Mouse (Mus musculus) lung, embryonic 14.5 days (tissue): ENCODE data around the gene Kars. TPM values are rescaled to one million over a fixed set of nuclear protein-coding genes. Genes with fewer than 3 reads are reported as not detected.

Experiments
- ATAC-seq: fragments of 200-750 bp; cut with Nextera tagmentation; 2 replicates; pipeline ENCODE4 v1.8.0; 2017; ENCODE audit warnings: mild to moderate bottlenecking, moderate TSS enrichment, moderate library complexity; ENCODE audit not compliant: insufficient read depth
- DNase-seq: peaks from one replicate; pipeline ENCODE4 v3.0.0-alpha.2; 2015
- H3K27ac ChIP-seq: fragments of 300-500 bp; sonication (generic); 2 replicates; pipeline ENCODE4 v1.5.1; 2014; ENCODE audit warnings: low read depth, mild to moderate bottlenecking, moderate library complexity
- H3K27me3 ChIP-seq: fragments of 300-500 bp; sonication (generic); 2 replicates; pipeline ENCODE4 v1.6.1; 2014; ENCODE audit warnings: low read length, control low read depth; ENCODE audit not compliant: insufficient read depth
- H3K36me3 ChIP-seq: fragments of 300-500 bp; sonication (generic); 2 replicates; pipeline ENCODE4 v1.6.1; 2014; ENCODE audit warnings: control low read depth; ENCODE audit not compliant: insufficient read depth
- H3K4me1 ChIP-seq: fragments of 300-500 bp; sonication (generic); 2 replicates; pipeline ENCODE4 v1.6.1; 2014; ENCODE audit warnings: antibody characterized with exemption, control low read depth; ENCODE audit not compliant: insufficient read depth
- H3K4me2 ChIP-seq: fragments of 300-500 bp; sonication (generic); 2 replicates; pipeline ENCODE4 v1.6.1; 2014; ENCODE audit warnings: mild to moderate bottlenecking
- H3K4me3 ChIP-seq: fragments of 300-500 bp; sonication (generic); 2 replicates; pipeline ENCODE4 v1.5.1; 2014; ENCODE audit warnings: low read depth, low read length
- H3K9ac ChIP-seq: fragments of 300-500 bp; sonication (generic); 2 replicates; pipeline ENCODE4 v1.6.1; 2014
- H3K9me3 ChIP-seq: fragments of 300-500 bp; sonication (generic); 2 replicates; pipeline ENCODE4 v1.6.1; 2016; ENCODE audit warnings: low read depth, low read length, control low read depth
- CTCF ChIP-seq: IDR thresholded peaks from 2 replicates; pipeline ENCODE4 v1.5.1; 2016; ENCODE audit warnings: antibody characterized with exemption, low read depth
- WGBS: fragments of 180-500 bp; shearing (Covaris S2); extraction: QIAGEN DNeasy Blood & Tissue Kit; methylation state at CpG from one replicate; pipeline ENCODE4 v1.1.7; 2014; 5-methylcytosine and 5-hydroxymethylcytosine counted together
- polyA plus RNA-seq: library from polyadenylated mRNA; unstranded; fragments of >200 nt; fragmentation: Nextera tagmentation; extraction: Ambion mirVana; gene quantifications from 2 replicates; pipeline ENCODE4 v1.2.1, GENCODE M21; 2014

The Kars gene
- polyA plus RNA-seq, 1 experiment from 2014 or later = 227 TPM

DNA sequence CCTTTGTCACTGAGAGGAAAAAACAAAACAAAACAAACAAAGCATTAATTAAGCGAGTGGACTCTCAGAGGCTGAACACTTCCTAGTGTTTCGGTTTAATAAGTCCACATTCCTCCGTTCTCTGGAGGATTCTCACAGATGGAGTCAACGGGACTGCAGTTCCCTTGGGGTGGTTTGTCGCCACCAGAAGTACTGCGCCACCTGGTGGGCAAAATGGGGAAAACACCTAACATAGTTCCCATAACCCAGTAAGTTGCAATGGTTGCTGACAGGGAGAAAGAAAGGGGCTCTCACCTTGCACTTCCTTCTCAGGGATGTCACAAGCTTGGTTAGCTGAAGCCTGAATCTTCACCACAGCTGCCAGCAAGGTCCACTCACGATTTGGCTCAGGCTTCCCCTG is 21.2 kb downstream of the Kars start:
- H3K9ac ChIP-seq = no peak overlapping the region
- ATAC-seq = 0 out of 2 replicates have a peak, but pooled peaks have one; percentile 18
- WGBS = 18% methylated on average over 7 of the region's 7 CpGs
- H3K4me2 ChIP-seq = no peak overlapping the region
- H3K27me3 ChIP-seq = no peaks in the 10 kb centered on the region
- H3K4me3 ChIP-seq = no peak overlapping the region
- H3K4me1 ChIP-seq = 0 out of 2 replicates have a peak, but pooled peaks cover 3% of the 10 kb centered on the region
- H3K9me3 ChIP-seq = no peaks in the 10 kb centered on the region
- DNase-seq = peak; percentile 94
- H3K36me3 ChIP-seq = peaks cover 60% of the 10 kb centered on the region
- H3K27ac ChIP-seq = no peak overlapping the region
- peak; percentile 89 for TF ChIP-seq CTCF

- Histone ChIP-seq H3K4me2 (no peak overlapping the region), H3K9ac (no peak overlapping the region), H3K4me3 (no peak overlapping the region), H3K27me3 (no peaks in the 10 kb centered on the region), H3K4me1 (no peaks in the 10 kb centered on the region), H3K9me3 (no peaks in the 10 kb centered on the region), H3K27ac (no peak overlapping the region), H3K36me3 (peaks cover 76% of the 10 kb centered on the region)
- 68% methylated on average over 10 of the region's 10 CpGs for WGBS
- TF ChIP-seq CTCF = no peak
- DNase-seq (no peak), ATAC-seq (no peak)
These were observed 26.6 kb downstream of the Kars start for GRCm38 (mm10) chr8:111984511-111984910.

DNA sequence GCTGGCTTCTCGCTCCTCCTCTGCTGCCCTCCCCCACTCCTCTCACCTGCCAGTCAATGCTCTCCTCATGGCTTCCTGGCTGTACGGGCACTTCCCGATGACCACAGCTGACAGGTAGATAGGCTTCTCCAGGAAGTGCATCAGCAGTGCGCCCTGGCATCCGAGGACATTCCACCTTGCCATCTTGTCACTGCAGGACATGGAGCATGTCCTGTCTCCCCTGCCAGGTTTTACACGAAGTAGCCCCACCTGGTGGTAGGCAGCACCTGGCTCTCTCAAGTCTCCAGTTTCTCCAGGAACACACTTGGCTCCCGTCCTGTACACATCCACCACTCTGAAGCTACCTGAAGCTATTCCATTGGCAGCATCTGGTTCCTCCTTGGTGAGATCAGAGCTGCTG is 29.0 kb downstream of the Kars start:
- no peak for DNase-seq
- H3K4me2 ChIP-seq = no peak overlapping the region
- no peaks in the 10 kb centered on the region for H3K27me3 ChIP-seq
- H3K9ac ChIP-seq = no peak overlapping the region
- TF ChIP-seq CTCF = peak; percentile 23; the same call in 1 of the 2 replicates
- peaks cover 73% of the 10 kb centered on the region for H3K36me3 ChIP-seq
- no peaks in the 10 kb centered on the region for H3K9me3 ChIP-seq
- no peak for ATAC-seq
- WGBS = 74% methylated on average over 7 of the region's 7 CpGs
- H3K27ac ChIP-seq = no peak overlapping the region
- H3K4me1 ChIP-seq = no peaks in the 10 kb centered on the region
- no peak overlapping the region for H3K4me3 ChIP-seq

DNA sequence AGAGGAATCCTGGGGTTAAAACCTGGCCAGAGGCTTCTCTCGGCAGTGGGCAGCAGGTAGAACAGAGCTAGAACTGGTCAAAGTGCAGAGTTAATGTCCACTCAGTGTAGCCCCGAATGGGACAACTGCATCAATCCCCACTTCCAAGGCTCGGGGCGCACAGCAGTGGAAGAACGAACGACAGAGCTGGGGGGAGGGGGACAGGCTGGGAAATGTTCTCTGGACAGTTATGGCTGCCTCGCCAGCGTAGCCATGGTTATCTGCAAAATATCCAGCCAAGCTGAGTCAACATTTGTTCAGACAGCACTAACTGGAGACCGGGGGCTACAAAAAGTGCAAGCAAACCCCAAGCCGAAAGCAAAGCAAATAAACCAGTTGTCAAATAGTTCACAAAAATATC is 33.0 kb downstream of the Kars start:
- no peak for ATAC-seq
- H3K9me3 ChIP-seq = no peaks in the 10 kb centered on the region
- no peaks in the 10 kb centered on the region for H3K4me1 ChIP-seq
- no peak overlapping the region for H3K9ac ChIP-seq
- H3K36me3 ChIP-seq = peaks cover 63% of the 10 kb centered on the region
- DNase-seq = no peak
- no peak overlapping the region for H3K4me3 ChIP-seq
- no peak for TF ChIP-seq CTCF
- 57% methylated on average over 10 of the region's 10 CpGs for WGBS
- no peak overlapping the region for H3K27ac ChIP-seq
- no peaks in the 10 kb centered on the region for H3K27me3 ChIP-seq
- H3K4me2 ChIP-seq = no peak overlapping the region

- 81% methylated on average over 2 of the region's 2 CpGs for WGBS
- DNase-seq (no peak), ATAC-seq (no peak)
- Histone ChIP-seq H3K27me3 (no peaks in the 10 kb centered on the region), H3K4me2 (no peak overlapping the region), H3K4me3 (no peak overlapping the region), H3K27ac (no peak overlapping the region), H3K9ac (no peak overlapping the region), H3K4me1 (no peaks in the 10 kb centered on the region), H3K9me3 (no peaks in the 10 kb centered on the region), H3K36me3 (peaks cover 53% of the 10 kb centered on the region)
- TF ChIP-seq CTCF = no peak
These were observed 34.8 kb downstream of the Kars start for GRCm38 (mm10) chr8:111976326-111976725.

- no peak for TF ChIP-seq CTCF
- Histone ChIP-seq H3K36me3 (peaks cover 51% of the 10 kb centered on the region), H3K27ac (no peak overlapping the region), H3K27me3 (no peaks in the 10 kb centered on the region), H3K4me2 (no peak overlapping the region), H3K9me3 (no peaks in the 10 kb centered on the region), H3K4me1 (no peaks in the 10 kb centered on the region), H3K9ac (no peak overlapping the region), H3K4me3 (no peak overlapping the region)
- WGBS = 94% methylated on average over 2 of the region's 2 CpGs
- ATAC-seq (no peak), DNase-seq (no peak)
These were observed 35.4 kb downstream of the Kars start for GRCm38 (mm10) chr8:111975706-111976105.

- no peak for ATAC-seq
- Histone ChIP-seq H3K27ac (no peak overlapping the region), H3K4me1 (no peaks in the 10 kb centered on the region), H3K4me3 (no peak overlapping the region), H3K27me3 (no peaks in the 10 kb centered on the region), H3K36me3 (peaks cover 41% of the 10 kb centered on the region), H3K9ac (no peak overlapping the region), H3K4me2 (no peak overlapping the region), H3K9me3 (no peaks in the 10 kb centered on the region)
- WGBS = 95% methylated on average over 12 of the region's 12 CpGs
- DNase-seq = no peak
- TF ChIP-seq CTCF = no peak
These were observed 37.0 kb downstream of the Kars start for GRCm38 (mm10) chr8:111974138-111974537.

GRCm38 (mm10) chr8:111968991-111969390 is 42.1 kb downstream of the Kars start:
- DNase-seq = no peak
- Histone ChIP-seq H3K27me3 (no peaks in the 10 kb centered on the region), H3K27ac (no peak overlapping the region), H3K4me3 (no peak overlapping the region), H3K9ac (no peak overlapping the region), H3K4me2 (no peak overlapping the region), H3K36me3 (peaks cover 9% of the 10 kb centered on the region; the same call in 1 of the 2 replicates), H3K4me1 (no peaks in the 10 kb centered on the region), H3K9me3 (no peaks in the 10 kb centered on the region)
- 39% methylated on average over 5 of the region's 5 CpGs for WGBS
- no peak for ATAC-seq
- TF ChIP-seq CTCF = no peak
